Mouse (Mus musculus): ENCODE results near the gene Leap2.
"Not testable (repeated sequence)": the region's sequence is repeated elsewhere in the genome, so short reads cannot be mapped to it uniquely, and the experiment has no call there.

The Leap2 gene

GRCm38 (mm10) chr11:53441921-53442320 lies 19.0 kb upstream of the Leap2 start:
- no peak for DNase-seq (ENCODE audit: low read depth, low spot score)

DNA sequence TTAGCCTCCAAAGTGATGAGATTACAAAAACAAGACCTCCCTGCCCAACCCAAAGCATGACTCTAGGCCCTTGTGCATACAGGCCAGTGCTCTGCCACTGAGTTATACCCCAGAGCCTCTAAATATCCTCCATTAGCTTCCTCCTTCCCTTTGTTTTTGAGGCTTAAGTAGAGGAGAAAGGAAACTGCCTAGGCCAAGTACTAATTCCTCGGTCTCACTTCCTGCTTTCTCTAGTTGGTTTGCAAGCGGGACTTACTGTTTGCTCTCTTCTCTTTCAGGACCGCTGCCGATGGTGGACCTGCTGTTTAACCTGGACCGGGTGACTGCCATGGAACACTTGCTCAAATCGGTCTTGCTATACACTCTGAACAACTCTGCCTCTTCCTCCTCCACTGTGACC lies 13.4 kb upstream of the Leap2 start:
- DNase-seq (ENCODE audit: low read depth, low spot score): no peak

DNA sequence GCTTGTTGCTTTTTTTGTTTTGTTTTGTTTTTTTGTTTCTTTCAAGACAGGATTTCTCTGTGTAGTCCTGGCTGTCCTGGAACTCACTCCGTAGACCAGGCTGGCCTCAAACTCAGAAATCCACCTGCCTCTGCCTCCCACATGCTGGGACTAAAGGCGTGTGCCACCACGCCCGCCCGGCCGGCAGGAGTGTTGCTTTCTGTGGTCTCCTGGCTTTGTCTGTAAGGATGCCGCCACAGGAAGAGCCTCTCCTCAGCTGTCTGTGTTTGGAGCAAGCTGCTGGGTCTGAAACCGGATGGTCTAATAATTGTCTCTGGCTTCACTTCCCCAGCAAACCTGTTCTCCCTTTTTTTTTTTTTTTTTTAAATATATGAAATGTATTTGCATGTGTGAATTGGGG lies 12.5 kb upstream of the Leap2 start:
- DNase-seq (ENCODE audit: low read depth, low spot score): no peak

DNA sequence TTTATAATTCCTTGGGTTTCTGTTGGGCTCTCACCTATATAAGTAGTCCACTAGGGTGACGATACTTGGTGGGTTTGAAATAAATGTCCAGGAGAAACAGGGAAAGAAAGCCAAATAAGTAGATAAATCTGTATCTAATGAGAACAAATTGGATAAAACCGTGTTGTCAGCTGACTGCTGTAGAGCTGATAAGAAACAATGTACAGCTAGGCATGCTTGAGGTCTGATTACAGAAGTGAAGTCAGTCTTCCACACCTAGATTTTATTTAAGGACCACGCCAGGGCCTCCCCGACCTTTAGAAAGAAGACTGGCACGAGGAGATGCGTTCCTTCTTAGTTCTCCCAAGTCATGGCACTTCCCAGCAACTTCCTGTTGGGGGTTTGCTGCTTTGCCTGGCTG lies 10.1 kb upstream of the Leap2 start:
- no peak for DNase-seq (ENCODE audit: low read depth, low spot score)

DNA sequence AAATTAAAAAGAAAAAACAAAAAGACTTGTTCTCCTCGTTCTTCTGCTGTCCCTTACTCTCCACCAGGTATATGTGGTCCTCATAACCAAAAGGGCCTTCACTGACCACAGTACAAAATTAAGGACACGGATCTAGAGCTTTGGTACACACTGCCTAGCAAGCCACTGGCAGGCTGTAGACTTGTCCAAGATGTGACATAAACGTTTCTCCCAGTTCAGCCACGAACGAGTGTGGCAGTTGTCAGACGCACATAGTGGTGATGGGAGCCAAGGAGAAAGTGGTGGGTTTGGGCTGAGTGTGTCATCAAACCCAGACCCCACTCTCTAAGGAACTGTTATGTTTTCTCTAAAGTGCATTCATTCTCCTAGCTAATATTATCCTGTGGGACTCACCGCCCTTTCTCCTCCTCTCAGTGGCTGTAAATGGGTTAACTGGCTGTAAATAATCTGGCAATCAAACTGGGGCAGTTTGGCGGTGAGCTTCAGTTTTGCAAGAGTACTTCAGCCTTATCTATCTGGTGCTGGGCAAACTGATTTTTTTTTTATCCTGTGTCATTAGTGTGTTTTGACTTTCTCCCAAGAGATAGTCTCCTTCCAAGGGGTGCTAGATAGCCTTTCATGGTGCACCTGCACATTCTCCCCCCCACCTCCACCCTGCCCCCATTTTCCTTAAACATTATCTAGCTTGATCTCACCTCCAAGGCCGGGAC lies 8.5 kb upstream of the Leap2 start:
- DNase-seq (ENCODE audit: low read depth, low spot score): no peak

- peak; percentile 99 for DNase-seq (ENCODE audit: low read depth, low spot score)
These were observed 7.8 kb upstream of the Leap2 start, which contains the start of the genes Uqcrq and Gdf9 for GRCm38 (mm10) chr11:53430670-53431346. Gene Uqcrq, minus strand, starts transcription at chr11:53430831. Gene Gdf9, plus strand, starts transcription at chr11:53431023.

GRCm38 (mm10) chr11:53430300-53430669 lies 7.3 kb upstream of the Leap2 start:
- DNase-seq (ENCODE audit: low read depth, low spot score): no peak

DNA sequence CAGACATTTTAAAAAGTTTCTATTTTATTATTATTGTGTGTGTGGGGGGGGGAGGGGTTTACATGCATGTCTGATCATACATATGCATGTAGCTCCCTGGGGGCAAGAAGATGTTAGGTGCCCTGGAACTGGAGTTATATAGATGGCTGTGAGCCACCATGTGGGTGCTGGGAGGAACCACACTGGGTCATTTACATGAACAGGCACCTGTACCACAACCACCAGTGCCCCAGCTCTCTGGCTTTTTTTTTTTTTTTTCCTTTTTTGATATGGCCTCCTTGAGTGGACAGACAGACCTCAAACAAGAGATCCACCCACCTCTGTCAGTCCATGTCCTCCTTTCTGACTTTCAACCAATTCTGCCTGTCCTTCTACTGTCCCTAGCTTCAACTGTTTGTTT lies 6.2 kb upstream of the Leap2 start:
- no peak for DNase-seq (ENCODE audit: low read depth, low spot score)

- no peak for DNase-seq (ENCODE audit: low read depth, low spot score)
These were observed 5.7 kb upstream of the Leap2 start for GRCm38 (mm10) chr11:53428716-53429057.

DNA sequence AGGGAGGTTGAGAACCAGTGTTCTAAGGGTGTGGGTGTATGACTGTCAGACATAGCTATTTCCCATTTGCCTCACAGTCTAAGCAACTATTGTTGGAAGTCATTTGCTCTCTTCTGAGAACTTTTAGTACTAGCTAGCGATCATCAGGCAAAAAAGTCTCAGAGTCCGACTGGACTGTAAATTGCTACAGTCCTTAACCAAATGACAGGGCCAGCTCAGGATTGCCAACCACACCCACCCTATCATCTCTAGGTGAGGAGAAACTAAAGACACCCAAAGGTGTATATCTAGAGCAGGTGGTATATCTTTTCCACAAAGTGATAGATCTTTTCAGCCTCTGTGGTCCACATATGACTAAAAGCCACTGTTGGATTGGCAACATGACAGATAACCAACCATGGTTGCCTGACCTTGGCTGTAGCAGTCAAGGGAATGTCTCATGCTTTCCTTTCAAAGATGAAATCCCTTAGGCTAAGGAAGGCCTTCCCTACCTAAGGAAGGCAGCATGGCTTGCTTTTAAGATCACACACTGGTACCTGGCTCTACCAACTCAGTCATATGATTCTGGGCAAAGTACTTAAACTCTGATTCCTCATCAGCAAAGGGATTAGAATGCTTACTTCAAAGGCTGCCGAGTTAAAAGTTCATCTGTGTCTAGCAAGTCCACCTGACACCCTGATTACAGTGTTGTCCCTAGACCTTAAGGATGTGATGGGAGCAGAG lies 5.2 kb upstream of the Leap2 start:
- DNase-seq (ENCODE audit: low read depth, low spot score): no peak

DNA sequence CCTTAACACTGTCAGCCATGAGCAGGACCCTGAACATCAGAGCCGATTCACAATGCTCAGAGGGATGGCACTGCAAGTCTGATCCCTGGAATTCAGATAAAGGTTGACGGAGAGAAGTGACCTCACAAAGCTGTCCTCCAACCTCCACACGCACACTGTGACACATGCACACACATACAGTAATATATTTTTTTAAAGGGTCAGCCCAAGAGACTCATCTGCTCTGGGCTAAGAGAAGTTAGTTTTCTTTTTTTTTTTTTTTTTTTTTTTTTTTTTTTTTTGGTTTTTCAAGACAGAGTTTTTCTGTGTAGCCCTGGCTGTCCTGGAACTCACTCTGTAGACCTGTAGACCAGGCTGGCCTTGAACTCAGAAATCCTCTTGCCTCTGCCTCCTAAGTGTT lies 3.9 kb upstream of the Leap2 start:
- not testable (repeated sequence) for DNase-seq (ENCODE audit: low read depth, low spot score)

GRCm38 (mm10) chr11:53425711-53426255 lies 2.8 kb upstream of the Leap2 start:
- DNase-seq (ENCODE audit: low read depth, low spot score): no peak

GRCm38 (mm10) chr11:53425251-53425650 lies 2.3 kb upstream of the Leap2 start:
- DNase-seq (ENCODE audit: low read depth, low spot score): no peak

DNA sequence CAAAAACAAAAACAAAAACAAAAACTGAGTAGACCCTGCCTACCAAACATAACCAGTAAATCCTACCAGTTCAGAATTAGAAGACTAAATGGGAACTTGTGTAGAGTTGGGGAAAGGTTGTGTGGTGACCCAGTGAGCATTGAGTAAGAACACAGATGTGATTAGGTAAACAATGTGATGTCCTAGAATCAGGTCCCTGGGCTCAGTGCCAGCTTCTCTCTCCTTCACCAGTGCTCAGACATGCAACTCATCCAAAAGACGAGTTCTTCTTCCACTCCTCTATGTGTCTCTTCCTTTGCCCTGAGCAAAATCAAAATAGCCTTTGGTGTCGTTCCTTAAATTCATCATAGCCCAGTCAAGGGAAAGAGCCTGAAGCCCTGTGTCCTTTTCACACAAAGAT lies 1.9 kb upstream of the Leap2 start:
- no peak for DNase-seq (ENCODE audit: low read depth, low spot score)

DNA sequence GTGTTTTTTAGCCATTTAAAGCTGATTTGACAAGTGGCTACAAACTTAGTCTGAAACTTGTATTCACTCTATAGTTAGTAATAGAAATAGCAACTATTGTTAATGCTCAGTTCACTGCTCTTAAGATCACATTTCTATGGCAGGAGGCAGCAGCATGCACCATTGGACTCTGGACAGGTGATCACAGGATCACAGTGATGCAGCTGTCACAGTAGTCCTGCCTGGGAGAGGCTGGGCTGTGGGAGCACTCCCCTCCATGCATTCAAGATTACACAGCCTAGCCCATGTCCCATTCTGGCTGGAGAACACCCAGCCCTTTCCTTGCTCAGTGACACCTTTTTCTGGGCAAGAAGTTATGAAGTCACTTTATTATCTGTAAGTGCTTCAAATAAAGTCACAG lies 4.9 kb downstream of the Leap2 start:
- DNase-seq (ENCODE audit: low read depth, low spot score): no peak

- no peak for DNase-seq (ENCODE audit: low read depth, low spot score)
These were observed 9.1 kb downstream of the Leap2 start for GRCm38 (mm10) chr11:53413871-53414270.

GRCm38 (mm10) chr11:53411738-53412137 lies 11.2 kb downstream of the Leap2 start:
- DNase-seq (ENCODE audit: low read depth, low spot score): peak; percentile 28

GRCm38 (mm10) chr11:53403638-53404037 lies 19.3 kb downstream of the Leap2 start:
- DNase-seq (ENCODE audit: low read depth, low spot score): no peak

GRCm38 (mm10) chr11:53393856-53394255 lies 29.1 kb downstream of the Leap2 start:
- DNase-seq (ENCODE audit: low read depth, low spot score): no peak

- no peak for DNase-seq (ENCODE audit: low read depth, low spot score)
These were observed 39.1 kb downstream of the Leap2 start for GRCm38 (mm10) chr11:53383758-53384428.

DNA sequence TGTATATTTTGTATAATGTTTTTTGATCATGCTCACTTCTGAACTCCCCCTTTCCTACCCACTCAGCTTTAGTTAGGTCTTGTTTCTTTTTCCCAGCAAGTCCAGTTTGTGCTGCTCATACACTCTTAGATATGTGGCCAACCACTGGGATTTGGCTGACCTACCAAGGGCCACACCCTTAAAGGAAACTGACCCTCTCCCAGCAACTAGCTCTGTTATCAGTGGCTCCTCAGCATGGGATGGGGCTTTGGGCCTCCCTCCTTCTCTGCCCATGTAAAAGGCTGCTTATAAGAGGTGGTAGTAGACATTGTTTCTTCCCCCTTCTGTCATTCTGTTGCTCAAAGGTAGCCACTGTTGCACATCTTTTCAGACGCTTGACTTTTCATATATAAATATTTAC lies 44.1 kb downstream of the Leap2 start:
- DNase-seq (ENCODE audit: low read depth, low spot score): no peak

All from mesoderm, embryonic 11.5 days (tissue).